Mouse (Mus musculus) liver, embryonic 14.5 days (tissue): Measurements from ENCODE around the gene Ahsg. TPM values are rescaled to one million over a fixed set of nuclear protein-coding genes. Genes with fewer than 3 reads are reported as not detected.
A peak's percentile ranks its signal among the peaks of the same experiment; 100 is the strongest.

Source experiments
- ATAC-seq: fragments of 200-750 bp; cut with Nextera tagmentation; 2 replicates; pipeline ENCODE4 v1.8.0; 2017; ENCODE audit warnings: moderate number of reproducible peaks, mild to moderate bottlenecking, moderate library complexity; ENCODE audit not compliant: insufficient read depth
- DNase-seq, 3 experiments: peaks; one replicate each; pipeline ENCODE4 v3.0.0-alpha.2; 2012 to 2013; ENCODE audit warnings: low read depth in 3 of 3, low spot score in 3 of 3
- H3K27ac ChIP-seq: fragments of 300-500 bp; sonication (generic); 2 replicates; pipeline ENCODE4 v1.5.1; 2014; ENCODE audit warnings: moderate library complexity, mild to moderate bottlenecking, control low read depth, inconsistent platforms
- H3K27me3 ChIP-seq: fragments of 300-500 bp; sonication (generic); 2 replicates; pipeline ENCODE4 v1.6.1; 2014; ENCODE audit warnings: mild to moderate bottlenecking, low read length, moderate library complexity; ENCODE audit not compliant: control insufficient read depth, insufficient read depth
- H3K36me3 ChIP-seq: fragments of 300-500 bp; sonication (generic); replicated peaks from 2 replicates; pipeline ENCODE4 v1.6.1; 2014; ENCODE audit warnings: low read depth; ENCODE audit not compliant: control insufficient read depth, insufficient read depth
- H3K4me1 ChIP-seq, 2 experiments: fragments of 200-500 bp in 1 of 2; fragments of 300-500 bp in 1 of 2; sonication (generic) in 1 of 2; replicated peaks; 2 replicates each; pipeline ENCODE4 v1.6.1; 2012 to 2014; ENCODE audit warnings: antibody characterized with exemption in 1 of 2, inconsistent platforms in 1 of 2, low read length in 1 of 2; ENCODE audit not compliant: control insufficient read depth in 2 of 2, insufficient read depth in 2 of 2
- H3K4me2 ChIP-seq: fragments of 300-500 bp; sonication (generic); 2 replicates; pipeline ENCODE4 v1.6.1; 2014; ENCODE audit warnings: low read depth, mild to moderate bottlenecking, control low read depth, moderate library complexity
- H3K4me3 ChIP-seq, 2 experiments: fragments of 200-500 bp in 1 of 2; fragments of 300-500 bp in 1 of 2; sonication (generic) in 1 of 2; 2 replicates each; pipeline ENCODE4 v1.5.1; 2012 to 2014; ENCODE audit warnings: low read depth in 2 of 2, low read length in 2 of 2, mild to moderate bottlenecking in 2 of 2, control low read depth in 1 of 2, inconsistent platforms in 1 of 2, moderate library complexity in 1 of 2; ENCODE audit not compliant: insufficient read depth in 1 of 2
- H3K9ac ChIP-seq: fragments of 300-500 bp; sonication (generic); replicated peaks from 2 replicates; pipeline ENCODE4 v1.6.1; 2014; ENCODE audit warnings: mild to moderate bottlenecking, control low read depth, moderate library complexity
- H3K9me3 ChIP-seq: fragments of 300-500 bp; sonication (generic); 2 replicates; pipeline ENCODE4 v1.6.1; 2016; ENCODE audit warnings: low read length, mixed read lengths; ENCODE audit not compliant: control insufficient read depth
- CTCF ChIP-seq: IDR thresholded peaks from 2 replicates; pipeline ENCODE4 v1.5.1; 2016; ENCODE audit warnings: antibody characterized with exemption, low read depth, control low read depth
- EP300 ChIP-seq: IDR thresholded peaks from 2 replicates; pipeline ENCODE4 v1.6.1; 2016; ENCODE audit warnings: antibody characterized with exemption, low read depth
- WGBS: fragments of 180-500 bp; shearing (Covaris S2); extraction: QIAGEN DNeasy Blood & Tissue Kit; methylation state at CpG from one replicate; pipeline ENCODE4 v1.1.7; 2014; ENCODE audit not compliant: insufficient replicate concordance; 5-methylcytosine and 5-hydroxymethylcytosine counted together
- polyA plus RNA-seq, 2 experiments: library from polyadenylated mRNA; depleted of rRNA in 1 of 2; stranded (reverse) in 1 of 2; unstranded in 1 of 2; fragments of >200 nt; fragmentation: Nextera tagmentation in 1 of 2; extraction: Ambion mirVana in 1 of 2; gene quantifications; 2 replicates each; pipeline versions ENCODE4 v1.2.1 to v1.2.3; 2012 to 2014

Ahsg gene
- polyA plus RNA-seq, 2 experiments = 1,143 to 1,153 TPM

DNA sequence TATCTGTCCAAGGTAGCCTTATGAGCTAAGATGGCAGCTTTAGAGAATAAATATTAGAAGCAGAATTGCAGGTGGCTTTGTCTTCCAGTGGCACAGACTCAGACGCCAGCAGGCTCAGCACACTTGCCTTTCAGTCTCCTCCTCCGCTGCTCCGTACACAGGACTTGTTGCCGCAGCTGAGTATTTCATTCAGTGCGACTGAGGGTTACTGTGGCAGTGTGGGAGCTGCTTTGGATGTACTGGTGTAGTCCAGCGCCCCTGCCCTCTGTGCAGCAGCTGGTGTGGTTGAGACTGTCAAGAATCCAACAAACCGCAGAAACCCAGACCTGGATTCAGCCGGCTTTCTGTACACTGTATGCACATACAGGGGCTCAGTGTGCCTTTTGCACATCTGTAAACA, 18.7 kb upstream of the Ahsg start:
- 83% methylated on average over 8 of the region's 8 CpGs for WGBS
- peaks cover 55% of the 10 kb centered on the region for H3K36me3 ChIP-seq
- DNase-seq = no peak

DNA sequence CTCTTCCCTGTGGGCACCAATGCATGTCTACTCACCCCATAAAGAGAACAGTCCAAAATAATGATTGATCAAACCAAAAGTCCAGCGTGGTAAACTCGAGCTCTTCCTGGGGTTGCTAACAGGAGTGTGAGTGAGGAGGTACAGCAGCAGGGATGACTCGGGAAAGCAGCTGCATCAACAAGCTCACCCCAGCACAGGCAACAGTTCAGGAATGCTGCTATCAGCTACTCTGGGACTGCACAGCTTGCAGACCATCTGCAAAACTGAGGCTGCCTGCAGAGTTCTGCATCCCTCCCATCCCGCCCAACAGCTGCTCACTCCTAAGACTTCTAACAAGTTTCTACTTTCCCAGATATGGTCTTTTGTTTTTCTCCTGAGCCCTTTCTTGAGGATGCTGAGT, 17.7 kb upstream of the Ahsg start:
- no peaks in the 10 kb centered on the region for H3K9me3 ChIP-seq
- no peaks in the 10 kb centered on the region for H3K4me1 ChIP-seq
- H3K27me3 ChIP-seq = no peaks in the 10 kb centered on the region
- H3K4me3 ChIP-seq = no peak overlapping the region
- H3K9ac ChIP-seq = no peak overlapping the region
- H3K27ac ChIP-seq = no peak overlapping the region
- no peak for TF ChIP-seq EP300
- no peak for TF ChIP-seq CTCF
- 76% methylated on average over 4 of the region's 4 CpGs for WGBS
- DNase-seq = no peak
- no peak for ATAC-seq
- H3K36me3 ChIP-seq = peaks cover 46% of the 10 kb centered on the region
- H3K4me2 ChIP-seq = no peak overlapping the region

More for the DNA sequence above, 18.7 kb upstream of the Ahsg start:
- Histone ChIP-seq H3K27ac (no peak overlapping the region), H3K4me3 (no peak overlapping the region), H3K27me3 (no peaks in the 10 kb centered on the region), H3K4me2 (no peak overlapping the region), H3K4me1 (no peaks in the 10 kb centered on the region), H3K9me3 (no peaks in the 10 kb centered on the region), H3K9ac (no peak overlapping the region)
- ATAC-seq = no peak
- TF ChIP-seq EP300 = no peak
- TF ChIP-seq CTCF = no peak

DNA sequence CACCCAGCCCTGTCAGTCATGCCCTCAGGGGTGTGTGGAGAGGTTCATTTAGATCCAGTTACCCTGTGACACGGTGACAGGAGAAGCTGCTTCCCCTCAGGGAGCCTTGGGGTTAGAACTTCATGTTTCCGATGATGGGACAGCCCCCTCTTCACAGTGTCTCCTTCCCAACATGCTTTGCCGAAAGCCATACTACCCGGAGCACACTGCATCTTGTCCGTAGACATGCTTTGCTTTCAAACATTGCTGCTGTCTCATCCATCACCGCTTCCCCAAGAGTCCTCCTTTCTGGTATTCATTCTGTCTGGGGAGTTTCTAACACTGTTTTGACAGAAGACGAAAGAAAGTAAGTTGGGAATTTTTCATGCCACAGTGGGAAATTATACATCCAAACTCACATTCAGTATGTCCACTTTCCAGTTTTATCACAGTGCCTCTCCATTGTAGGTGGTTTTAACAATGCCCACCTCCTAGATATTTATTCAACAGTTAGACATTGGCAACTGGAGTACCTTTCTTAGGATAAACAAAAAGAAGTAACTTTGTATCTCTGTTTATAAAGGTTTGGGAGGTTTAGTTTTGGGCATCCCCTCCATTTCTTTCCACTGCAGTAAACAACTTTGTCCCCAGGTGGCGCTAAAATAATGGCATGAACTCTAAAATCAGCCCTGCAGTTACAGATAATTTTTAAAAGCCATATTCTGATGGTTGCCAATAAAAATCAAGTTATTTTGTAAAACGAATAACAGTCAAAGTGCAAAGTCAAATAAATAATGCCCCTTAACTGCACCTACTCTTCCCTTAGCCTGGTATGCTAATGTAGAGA, 14.6 kb upstream of the Ahsg start:
- no peak overlapping the region for H3K4me3 ChIP-seq
- H3K36me3 ChIP-seq = peaks cover 16% of the 10 kb centered on the region
- 44% methylated on average over 9 of the region's 9 CpGs for WGBS
- no peak overlapping the region for H3K4me2 ChIP-seq
- peaks cover 0 to 15% of the 10 kb centered on the region in 2 experiments; a peak in 2 of 4 replicates for H3K4me1 ChIP-seq
- H3K9ac ChIP-seq = no peak overlapping the region
- DNase-seq (no peak), ATAC-seq (no peak)
- no peak overlapping the region for H3K27ac ChIP-seq
- TF ChIP-seq CTCF = peak; percentile 52; the same call in 1 of the 2 replicates
- TF ChIP-seq EP300 = no peak
- H3K9me3 ChIP-seq = no peaks in the 10 kb centered on the region
- H3K27me3 ChIP-seq = no peaks in the 10 kb centered on the region

DNA sequence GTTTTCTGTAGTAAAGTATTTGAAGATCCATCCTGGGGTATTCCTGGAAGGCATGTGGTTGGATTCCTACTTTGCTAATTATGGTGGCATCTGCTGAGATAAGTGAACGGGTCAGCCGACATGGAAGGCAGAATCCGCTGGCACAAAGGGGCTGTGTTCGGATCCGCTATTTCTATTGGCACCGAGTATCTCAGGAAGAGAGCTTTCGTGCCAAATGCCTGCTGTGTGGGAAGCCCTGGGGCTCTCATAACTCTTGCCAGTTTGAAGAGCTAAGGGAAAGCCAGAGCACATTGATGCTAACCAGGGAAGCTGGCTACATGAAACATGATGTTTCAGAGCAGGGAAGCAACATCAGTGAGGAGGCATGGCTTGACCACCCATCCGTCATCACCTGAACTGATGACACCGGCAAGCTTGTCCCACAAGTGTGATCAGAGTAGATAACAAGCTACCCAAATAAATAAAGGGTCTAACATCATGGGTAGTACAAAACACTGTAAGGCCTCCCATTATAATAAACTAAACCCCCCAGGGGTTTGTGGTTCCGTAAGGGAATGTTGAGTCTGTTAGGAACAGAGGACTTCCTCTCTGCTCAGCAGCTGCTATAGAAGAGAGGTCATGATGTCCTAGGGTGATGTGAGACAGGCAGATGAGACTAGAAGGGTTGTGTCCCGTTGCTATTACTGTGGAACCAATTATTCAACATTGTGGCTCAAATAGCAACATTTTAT, 13.3 kb upstream of the Ahsg start:
- no peak overlapping the region for H3K27ac ChIP-seq
- TF ChIP-seq EP300 = no peak
- no peak for TF ChIP-seq CTCF
- H3K4me1 ChIP-seq = peaks cover 0 to 21% of the 10 kb centered on the region in 2 experiments; a peak in 2 of 4 replicates
- H3K4me2 ChIP-seq = no peak overlapping the region
- no peaks in the 10 kb centered on the region for H3K9me3 ChIP-seq
- no peak overlapping the region for H3K9ac ChIP-seq
- ATAC-seq = no peak
- no peaks in the 10 kb centered on the region for H3K27me3 ChIP-seq
- H3K36me3 ChIP-seq = peaks cover 2% of the 10 kb centered on the region
- WGBS = 69% methylated on average over 11 of the region's 11 CpGs
- no peak overlapping the region for H3K4me3 ChIP-seq
- DNase-seq = no peak

DNA sequence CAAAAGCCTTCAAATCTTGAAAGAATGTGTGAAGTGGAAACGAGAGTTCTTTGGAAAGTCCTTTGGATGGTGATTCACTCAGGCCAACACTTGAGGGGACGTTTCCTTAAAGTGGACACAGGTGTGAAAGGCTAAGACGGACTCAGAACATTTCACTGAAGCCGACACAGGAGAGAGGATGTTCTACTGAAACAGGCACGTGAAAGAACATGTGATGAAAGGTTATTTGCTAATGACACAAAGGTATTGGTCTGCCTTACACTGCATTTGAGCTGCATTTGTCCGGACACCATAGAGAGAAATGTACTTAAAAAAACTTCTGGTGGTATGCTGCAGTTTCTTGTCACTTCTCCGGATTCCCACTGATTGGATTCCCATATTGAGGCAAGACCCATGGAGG, 12.4 kb upstream of the Ahsg start:
- 55% methylated on average over 7 of the region's 7 CpGs for WGBS
- no peak overlapping the region for H3K27ac ChIP-seq
- no peak overlapping the region for H3K9ac ChIP-seq

More for the DNA sequence above, 12.4 kb upstream of the Ahsg start:
- H3K4me2 ChIP-seq = no peak overlapping the region
- DNase-seq = no peak
- TF ChIP-seq CTCF = no peak
- TF ChIP-seq EP300 = no peak
- no peaks in the 10 kb centered on the region for H3K9me3 ChIP-seq
- H3K4me1 ChIP-seq = peaks cover 0 to 21% of the 10 kb centered on the region in 2 experiments; a peak in 2 of 4 replicates
- no peak overlapping the region for H3K4me3 ChIP-seq
- no peaks in the 10 kb centered on the region; the same call in 1 of the 2 replicates for H3K36me3 ChIP-seq
- no peak for ATAC-seq
- no peaks in the 10 kb centered on the region for H3K27me3 ChIP-seq
